Mouse (Mus musculus): ENCODE data around the gene St6galnac3. TPM values are rescaled to one million over a fixed set of nuclear protein-coding genes. Genes with fewer than 3 reads are reported as not detected.

The St6galnac3 gene
- polyA plus RNA-seq (2014; fragmentation: Nextera tagmentation; extraction: Ambion mirVana), result 21.4 and 26.6 TPM in 2 replicates

- WGBS, result 2% methylated on average over 56 of the region's 56 CpGs
- ATAC-seq (ENCODE audit: low FRiP score, low TSS enrichment), result peak; percentile 99
- H3K9me3 ChIP-seq (ENCODE audit: control insufficient read depth, low read length), result no peaks in the 10 kb centered on the region
These were observed at the start of gene St6galnac3 for GRCm38 (mm10) chr3:153724701-153725668. Gene St6galnac3, minus strand, starts transcription at chr3:153725174.

DNA sequence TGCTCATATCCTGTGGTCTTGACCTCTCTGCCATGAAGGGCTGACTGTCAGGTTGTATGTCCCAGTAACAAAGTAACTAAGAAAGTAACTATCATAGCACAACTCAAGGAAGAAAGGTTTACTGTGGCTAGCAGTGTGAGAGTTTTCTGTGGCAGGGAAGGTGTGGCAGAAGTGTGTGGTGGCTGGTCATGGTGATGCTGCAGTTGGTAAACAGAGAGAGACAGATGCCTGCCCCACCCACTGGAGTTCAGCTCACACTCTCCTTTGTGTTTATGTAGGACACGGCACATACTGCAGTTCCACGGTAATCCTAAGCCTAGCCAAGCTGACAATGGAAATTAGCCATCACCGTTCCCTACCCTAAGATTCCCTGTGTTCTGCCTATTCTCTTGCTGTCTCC is 49.6 kb upstream of the St6galnac3 start:
- H3K9ac ChIP-seq (replicated peaks; ENCODE audit: low read length), result no peak overlapping the region
- H3K27ac ChIP-seq (replicated peaks; ENCODE audit: low read depth, low read length), result no peak overlapping the region
- H3K4me3 ChIP-seq (replicated peaks; ENCODE audit: low read depth, low read length), result no peak overlapping the region
- ATAC-seq (ENCODE audit: low FRiP score, low TSS enrichment) (no peak), DNase-seq (no peak)
- H3K36me3 ChIP-seq (ENCODE audit: control insufficient read depth, insufficient read depth, low read length), result no peaks in the 10 kb centered on the region
- no peak overlapping the region for H3K4me2 ChIP-seq (ENCODE audit: low read length)
- no peaks in the 10 kb centered on the region for H3K27me3 ChIP-seq (ENCODE audit: control insufficient read depth, insufficient read depth, low read length)
- H3K9me3 ChIP-seq (ENCODE audit: control insufficient read depth, low read length), result no peaks in the 10 kb centered on the region
- no peaks in the 10 kb centered on the region for H3K4me1 ChIP-seq (ENCODE audit: control insufficient read depth, insufficient read depth, low read length)
- 68% methylated on average over 3 of the region's 3 CpGs for WGBS

More at GRCm38 (mm10) chr3:153724701-153725668, at the start of gene St6galnac3:
- Histone ChIP-seq H3K4me3 (replicated peaks; ENCODE audit: low read depth, low read length) (peak within 1 kb of the TSS; percentile 76), H3K9ac (replicated peaks; ENCODE audit: low read length) (peak within 1 kb of the TSS; percentile 83), H3K36me3 (ENCODE audit: control insufficient read depth, insufficient read depth, low read length) (no peaks in the 10 kb centered on the region), H3K4me1 (ENCODE audit: control insufficient read depth, insufficient read depth, low read length) (peaks cover 10% of the 10 kb centered on the region), H3K27ac (replicated peaks; ENCODE audit: low read depth, low read length) (peak within 1 kb of the TSS; percentile 91), H3K4me2 (ENCODE audit: low read length) (peak within 1 kb of the TSS; percentile 93), H3K27me3 (ENCODE audit: control insufficient read depth, insufficient read depth, low read length) (no peaks in the 10 kb centered on the region)
- DNase-seq, result peak; percentile 95

- Histone ChIP-seq H3K36me3 (ENCODE audit: control insufficient read depth, insufficient read depth, low read length) (no peaks in the 10 kb centered on the region), H3K27ac (replicated peaks; ENCODE audit: low read depth, low read length) (no peak overlapping the region), H3K27me3 (ENCODE audit: control insufficient read depth, insufficient read depth, low read length) (no peaks in the 10 kb centered on the region), H3K9ac (replicated peaks; ENCODE audit: low read length) (no peak overlapping the region), H3K4me2 (ENCODE audit: low read length) (no peak overlapping the region), H3K9me3 (ENCODE audit: control insufficient read depth, low read length) (no peaks in the 10 kb centered on the region), H3K4me1 (ENCODE audit: control insufficient read depth, insufficient read depth, low read length) (no peaks in the 10 kb centered on the region), H3K4me3 (replicated peaks; ENCODE audit: low read depth, low read length) (no peak overlapping the region)
- DNase-seq (no peak), ATAC-seq (ENCODE audit: low FRiP score, low TSS enrichment) (no peak)
- WGBS, result 80% methylated on average over 4 of the region's 4 CpGs
These were observed 46.5 kb upstream of the St6galnac3 start for GRCm38 (mm10) chr3:153771479-153771878.

GRCm38 (mm10) chr3:153770573-153770972 is 45.6 kb upstream of the St6galnac3 start:
- no peak for DNase-seq
- Histone ChIP-seq H3K27me3 (ENCODE audit: control insufficient read depth, insufficient read depth, low read length) (no peaks in the 10 kb centered on the region), H3K9me3 (ENCODE audit: control insufficient read depth, low read length) (no peaks in the 10 kb centered on the region), H3K27ac (replicated peaks; ENCODE audit: low read depth, low read length) (no peak overlapping the region), H3K4me2 (ENCODE audit: low read length) (no peak overlapping the region), H3K4me3 (replicated peaks; ENCODE audit: low read depth, low read length) (no peak overlapping the region), H3K9ac (replicated peaks; ENCODE audit: low read length) (no peak overlapping the region), H3K36me3 (ENCODE audit: control insufficient read depth, insufficient read depth, low read length) (no peaks in the 10 kb centered on the region), H3K4me1 (ENCODE audit: control insufficient read depth, insufficient read depth, low read length) (no peaks in the 10 kb centered on the region)
- WGBS, result 64% methylated on average over 7 of the region's 7 CpGs
- ATAC-seq (ENCODE audit: low FRiP score, low TSS enrichment), result no peak

GRCm38 (mm10) chr3:153769220-153769619 is 44.2 kb upstream of the St6galnac3 start:
- Histone ChIP-seq H3K4me3 (replicated peaks; ENCODE audit: low read depth, low read length) (no peak overlapping the region), H3K27ac (replicated peaks; ENCODE audit: low read depth, low read length) (no peak overlapping the region), H3K4me2 (ENCODE audit: low read length) (no peak overlapping the region), H3K9ac (replicated peaks; ENCODE audit: low read length) (no peak overlapping the region), H3K36me3 (ENCODE audit: control insufficient read depth, insufficient read depth, low read length) (no peaks in the 10 kb centered on the region), H3K9me3 (ENCODE audit: control insufficient read depth, low read length) (no peaks in the 10 kb centered on the region), H3K4me1 (ENCODE audit: control insufficient read depth, insufficient read depth, low read length) (no peaks in the 10 kb centered on the region), H3K27me3 (ENCODE audit: control insufficient read depth, insufficient read depth, low read length) (no peaks in the 10 kb centered on the region)
- 89% methylated on average over 5 of the region's 5 CpGs for WGBS
- ATAC-seq (ENCODE audit: low FRiP score, low TSS enrichment) (no peak), DNase-seq (no peak)

DNA sequence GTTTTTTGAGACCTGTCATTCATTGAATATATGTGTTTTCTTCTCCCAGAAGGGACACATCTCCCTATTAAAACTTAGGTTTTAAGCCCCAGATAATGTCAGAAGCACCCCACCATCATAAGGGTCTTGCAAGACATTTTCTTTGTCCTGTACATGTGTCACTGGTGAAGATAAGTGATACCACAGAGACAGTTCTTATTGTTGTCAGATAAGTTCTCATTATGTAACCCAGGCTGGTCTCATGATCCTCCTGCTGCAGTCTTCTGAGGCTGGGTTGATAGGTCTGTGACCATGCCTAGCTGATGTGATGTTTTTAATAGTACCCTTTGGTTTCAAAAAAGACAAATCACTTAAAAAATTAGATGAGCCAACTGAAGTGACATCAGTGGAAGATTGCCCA is 40.2 kb upstream of the St6galnac3 start:
- ATAC-seq (ENCODE audit: low FRiP score, low TSS enrichment), result no peak
- Histone ChIP-seq H3K4me2 (ENCODE audit: low read length) (no peak overlapping the region), H3K4me1 (ENCODE audit: control insufficient read depth, insufficient read depth, low read length) (no peaks in the 10 kb centered on the region), H3K27ac (replicated peaks; ENCODE audit: low read depth, low read length) (no peak overlapping the region), H3K4me3 (replicated peaks; ENCODE audit: low read depth, low read length) (no peak overlapping the region), H3K36me3 (ENCODE audit: control insufficient read depth, insufficient read depth, low read length) (no peaks in the 10 kb centered on the region), H3K9me3 (ENCODE audit: control insufficient read depth, low read length) (no peaks in the 10 kb centered on the region), H3K9ac (replicated peaks; ENCODE audit: low read length) (no peak overlapping the region), H3K27me3 (ENCODE audit: control insufficient read depth, insufficient read depth, low read length) (no peaks in the 10 kb centered on the region)
- no peak for DNase-seq

DNA sequence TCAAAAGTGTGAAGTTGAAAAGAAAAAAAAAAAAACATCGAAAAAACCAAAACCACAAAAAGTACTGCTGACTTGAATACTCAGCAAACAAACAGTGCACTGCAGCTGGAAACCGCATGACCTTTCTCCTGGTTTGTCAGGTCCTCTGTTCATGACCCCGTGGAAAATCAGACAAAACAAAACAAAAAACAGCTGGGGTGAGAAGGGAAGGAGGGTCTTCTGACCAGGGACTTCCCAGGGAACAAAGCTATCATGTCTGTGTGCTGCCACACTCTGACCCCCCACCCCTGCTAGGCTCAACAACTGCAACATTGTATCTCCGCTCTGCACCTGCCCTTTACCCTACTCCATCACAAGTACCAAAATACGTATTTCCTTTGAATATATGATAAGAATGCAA is 39.8 kb upstream of the St6galnac3 start:
- no peak overlapping the region for H3K9ac ChIP-seq (replicated peaks; ENCODE audit: low read length)
- DNase-seq, result no peak
- no peaks in the 10 kb centered on the region for H3K27me3 ChIP-seq (ENCODE audit: control insufficient read depth, insufficient read depth, low read length)
- no peak overlapping the region for H3K4me3 ChIP-seq (replicated peaks; ENCODE audit: low read depth, low read length)
- no peak for ATAC-seq (ENCODE audit: low FRiP score, low TSS enrichment)
- WGBS, result 22% methylated on average over 5 of the region's 5 CpGs
- no peaks in the 10 kb centered on the region for H3K9me3 ChIP-seq (ENCODE audit: control insufficient read depth, low read length)
- no peaks in the 10 kb centered on the region for H3K4me1 ChIP-seq (ENCODE audit: control insufficient read depth, insufficient read depth, low read length)
- no peak overlapping the region for H3K27ac ChIP-seq (replicated peaks; ENCODE audit: low read depth, low read length)
- no peaks in the 10 kb centered on the region for H3K36me3 ChIP-seq (ENCODE audit: control insufficient read depth, insufficient read depth, low read length)
- H3K4me2 ChIP-seq (ENCODE audit: low read length), result no peak overlapping the region

DNA sequence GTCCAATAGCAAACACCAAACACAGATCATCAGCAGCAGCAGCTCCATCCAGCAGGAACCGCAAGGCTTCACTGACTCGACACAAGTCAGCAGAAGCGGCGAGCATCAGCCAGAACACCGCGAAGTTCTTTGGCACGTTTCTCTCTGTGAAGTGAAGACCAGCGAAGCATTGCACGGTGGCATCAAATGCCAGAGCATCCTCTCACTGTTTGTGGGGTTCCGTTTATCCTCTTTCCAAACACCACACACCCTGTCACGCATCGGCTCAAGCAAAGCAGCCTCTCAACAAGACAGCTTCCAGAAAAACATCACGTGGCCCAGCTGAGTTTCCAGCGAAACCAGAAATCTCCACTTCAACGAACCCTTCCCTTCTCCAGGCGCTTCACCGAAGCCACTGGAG is 36.2 kb upstream of the St6galnac3 start:
- H3K4me2 ChIP-seq (ENCODE audit: low read length), result no peak overlapping the region
- H3K4me3 ChIP-seq (replicated peaks; ENCODE audit: low read depth, low read length), result no peak overlapping the region
- no peaks in the 10 kb centered on the region for H3K9me3 ChIP-seq (ENCODE audit: control insufficient read depth, low read length)
- H3K9ac ChIP-seq (replicated peaks; ENCODE audit: low read length), result no peak overlapping the region
- ATAC-seq (ENCODE audit: low FRiP score, low TSS enrichment) (no peak), DNase-seq (no peak)
- WGBS, result 77% methylated on average over 17 of the region's 17 CpGs
- no peak overlapping the region for H3K27ac ChIP-seq (replicated peaks; ENCODE audit: low read depth, low read length)
- H3K36me3 ChIP-seq (ENCODE audit: control insufficient read depth, insufficient read depth, low read length), result no peaks in the 10 kb centered on the region
- no peaks in the 10 kb centered on the region for H3K4me1 ChIP-seq (ENCODE audit: control insufficient read depth, insufficient read depth, low read length)
- H3K27me3 ChIP-seq (ENCODE audit: control insufficient read depth, insufficient read depth, low read length), result no peaks in the 10 kb centered on the region

GRCm38 (mm10) chr3:153759269-153759668 is 34.3 kb upstream of the St6galnac3 start:
- no peak for DNase-seq
- ATAC-seq (ENCODE audit: low FRiP score, low TSS enrichment), result no peak
- Histone ChIP-seq H3K27me3 (ENCODE audit: control insufficient read depth, insufficient read depth, low read length) (no peaks in the 10 kb centered on the region), H3K9me3 (ENCODE audit: control insufficient read depth, low read length) (no peaks in the 10 kb centered on the region), H3K9ac (replicated peaks; ENCODE audit: low read length) (no peak overlapping the region), H3K4me1 (ENCODE audit: control insufficient read depth, insufficient read depth, low read length) (no peaks in the 10 kb centered on the region), H3K36me3 (ENCODE audit: control insufficient read depth, insufficient read depth, low read length) (no peaks in the 10 kb centered on the region), H3K4me3 (replicated peaks; ENCODE audit: low read depth, low read length) (no peak overlapping the region), H3K4me2 (ENCODE audit: low read length) (no peak overlapping the region), H3K27ac (replicated peaks; ENCODE audit: low read depth, low read length) (no peak overlapping the region)

Measured in midbrain, embryonic 14.5 days (tissue).